Mouse (Mus musculus): ENCODE data around the gene Gdpd5.
"Not testable (repeated sequence)": the region's sequence is repeated elsewhere in the genome, so short reads cannot be mapped to it uniquely, and the experiment has no call there.

Gene Gdpd5

DNA sequence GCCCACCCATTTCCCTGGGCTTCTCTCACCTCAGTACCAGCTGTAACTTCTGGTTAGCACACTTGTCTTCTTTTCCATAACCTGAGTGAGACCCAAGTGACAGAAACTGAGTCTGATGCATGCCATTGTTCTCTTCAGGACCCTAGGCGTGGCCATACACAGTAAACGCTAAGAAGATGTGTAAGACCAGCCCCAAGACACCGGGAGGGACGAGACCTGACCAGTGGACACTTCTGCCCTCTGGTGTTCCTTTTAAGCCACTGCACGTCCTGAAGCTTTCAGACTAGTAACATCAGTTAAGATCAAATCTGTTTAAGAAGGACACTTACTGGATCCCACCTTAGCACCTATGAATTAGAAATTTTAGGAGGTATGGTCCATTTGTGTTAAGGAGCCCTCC, 16.1 kb upstream of the Gdpd5 start:
- DNase-seq (ENCODE audit: low read depth, low spot score), result no peak

DNA sequence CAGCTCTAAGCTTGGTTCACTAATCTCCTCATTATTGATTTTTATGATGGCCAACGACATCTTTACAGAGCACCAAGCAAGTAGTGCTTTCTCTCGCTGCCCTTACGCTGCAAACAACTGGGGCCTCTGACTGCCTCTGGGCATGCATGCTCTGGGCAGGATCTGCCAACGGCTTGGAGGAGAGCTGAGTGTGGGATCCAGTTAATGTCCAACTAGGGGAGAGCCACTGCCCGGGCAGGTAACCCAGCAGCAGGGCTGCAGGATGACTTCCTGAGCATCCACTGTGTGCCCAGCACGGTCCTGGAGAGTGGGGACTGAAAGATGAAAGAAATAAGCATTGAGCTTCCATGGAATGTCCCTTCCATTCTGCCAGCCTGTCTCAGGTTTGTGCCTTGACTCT, 14.5 kb upstream of the Gdpd5 start:
- DNase-seq (ENCODE audit: low read depth, low spot score), result no peak

DNA sequence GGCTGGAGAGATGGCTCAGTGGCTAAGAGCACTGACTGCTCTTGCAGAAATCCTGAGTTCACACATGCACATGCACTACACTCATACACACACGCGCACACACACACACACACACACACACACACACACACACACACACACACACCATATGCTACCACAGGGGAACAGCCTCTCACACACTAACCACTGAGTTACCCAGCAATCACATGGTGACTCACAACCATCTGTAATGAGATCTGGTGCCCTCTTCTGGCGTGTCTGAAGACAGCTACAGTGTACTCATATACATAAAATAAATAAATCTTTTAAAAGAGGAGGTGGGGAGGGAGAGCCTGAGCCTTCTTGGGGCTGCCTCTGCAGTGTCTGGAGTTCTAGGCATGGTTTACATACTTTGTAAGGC, 6.9 kb upstream of the Gdpd5 start:
- DNase-seq (ENCODE audit: low read depth, low spot score), result not testable (repeated sequence)

DNA sequence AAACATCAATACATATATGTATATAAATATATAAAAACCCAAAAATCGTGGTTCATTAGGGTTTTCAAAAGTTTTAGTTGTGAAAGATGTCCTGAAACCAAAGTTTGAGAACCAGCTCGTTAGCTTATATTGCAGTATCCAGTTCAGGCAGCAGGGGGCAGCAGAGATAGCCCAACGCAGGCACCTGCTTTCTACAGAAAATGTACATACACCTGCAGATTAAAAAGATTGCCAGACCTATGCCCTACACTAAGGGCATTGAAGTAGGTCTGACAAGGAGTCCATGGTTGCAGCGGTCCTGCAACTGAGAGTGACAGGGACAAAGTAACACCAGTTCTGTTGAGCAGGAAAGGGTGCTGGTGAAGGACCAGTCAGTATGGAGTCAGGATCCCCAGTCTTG, 5.8 kb upstream of the Gdpd5 start:
- no peak for DNase-seq (ENCODE audit: low read depth, low spot score)

DNA sequence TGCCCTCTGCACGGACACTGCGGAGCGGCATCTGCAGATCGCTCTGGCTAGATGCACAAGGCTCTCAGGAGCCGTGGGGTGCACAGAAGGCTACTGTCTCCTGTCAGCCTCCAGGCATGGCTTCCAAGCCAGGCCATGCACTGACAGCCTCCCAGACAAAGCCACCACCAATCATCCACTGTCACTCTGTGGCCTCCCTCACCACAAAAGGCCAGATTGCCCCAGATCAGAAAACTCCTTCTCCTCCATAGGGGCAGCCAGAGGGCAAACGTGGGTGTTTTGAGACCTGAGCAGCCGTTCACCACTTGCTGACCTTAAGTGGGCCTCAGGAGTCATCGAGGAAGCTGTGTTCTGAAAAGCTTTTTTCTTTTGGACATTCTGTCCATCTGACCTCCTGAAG, 2.3 kb upstream of the Gdpd5 start:
- DNase-seq (ENCODE audit: low read depth, low spot score), result no peak

DNA sequence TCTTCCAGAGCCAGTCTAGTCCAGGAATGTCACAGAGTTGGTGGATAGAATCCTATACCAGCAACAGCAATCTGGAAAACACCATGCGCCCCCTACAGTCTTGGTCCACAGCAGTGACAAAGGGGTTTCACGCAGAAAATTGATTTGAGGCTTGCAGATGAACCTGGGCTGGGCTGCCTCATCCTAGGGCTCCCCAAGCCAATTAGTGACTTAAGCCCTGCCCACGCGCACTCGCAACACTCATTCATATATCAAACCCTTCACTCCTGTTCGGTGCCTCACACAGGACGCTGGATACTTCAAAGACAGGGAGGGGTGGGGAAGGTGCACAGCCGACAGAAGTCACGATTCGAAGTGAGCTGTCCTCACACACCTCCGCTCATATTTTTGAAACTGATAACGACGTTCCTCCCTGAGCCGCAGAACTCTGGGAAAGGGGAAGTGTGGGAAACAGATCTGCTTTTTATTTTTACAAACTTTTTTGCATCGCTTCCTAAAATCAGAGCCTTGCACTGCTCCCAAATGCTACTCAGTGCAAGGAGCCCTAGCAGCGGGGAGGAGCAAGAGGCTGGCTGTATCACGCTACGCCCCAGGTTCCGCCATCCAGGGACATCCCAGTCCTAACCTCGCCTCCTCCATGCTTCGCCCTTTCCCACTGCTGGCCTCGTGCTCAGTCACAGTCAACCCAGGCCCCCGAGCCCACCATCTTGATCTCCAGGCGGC, 562 bp upstream of the Gdpd5 start:
- DNase-seq (ENCODE audit: low read depth, low spot score), result peak; percentile 51

DNA sequence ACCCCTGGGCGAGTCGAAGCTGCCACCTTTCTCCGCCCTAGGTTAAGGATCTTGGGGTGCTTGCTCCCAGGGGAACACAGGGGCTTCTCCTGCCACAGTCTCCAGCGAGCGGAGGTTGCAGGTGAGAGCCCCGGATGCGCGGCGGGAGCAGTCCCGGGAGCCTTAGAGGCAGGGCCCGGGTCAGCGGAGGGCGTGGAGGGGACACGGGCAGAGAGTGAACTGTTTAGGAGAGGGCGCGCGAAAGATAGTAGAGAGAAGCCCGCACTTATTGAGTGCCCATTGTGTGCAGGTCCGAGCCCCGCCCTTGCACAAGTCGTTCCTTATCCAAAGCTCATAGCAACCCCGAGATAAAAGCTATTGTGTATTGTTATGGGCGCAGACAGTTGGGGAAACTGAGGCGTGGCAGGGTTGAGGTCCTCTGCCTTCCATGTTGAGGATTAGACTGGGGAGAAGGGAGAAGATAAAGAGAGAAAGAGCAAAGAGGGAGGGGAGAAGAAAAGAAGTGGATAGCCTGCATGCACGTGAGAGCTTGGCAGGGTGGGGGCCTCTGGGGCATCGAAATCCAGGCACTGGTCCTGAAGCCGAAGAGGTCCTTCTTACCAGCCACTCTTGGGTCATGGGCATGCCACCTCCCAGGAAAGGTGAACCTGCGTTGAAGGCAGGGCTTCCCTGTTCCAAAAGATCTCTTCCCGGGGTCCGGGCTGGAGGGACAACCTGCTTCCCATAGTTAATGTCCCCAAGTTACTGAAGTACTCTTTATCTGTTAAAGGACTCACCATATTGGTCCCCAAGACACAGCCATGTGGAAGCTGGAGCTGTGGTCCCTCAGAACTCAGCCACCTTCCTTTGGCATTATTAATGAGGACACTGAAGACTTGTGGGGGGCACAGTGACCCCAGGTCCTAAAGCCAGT, 1.1 kb downstream of the Gdpd5 start:
- DNase-seq (ENCODE audit: low read depth, low spot score), result no peak

DNA sequence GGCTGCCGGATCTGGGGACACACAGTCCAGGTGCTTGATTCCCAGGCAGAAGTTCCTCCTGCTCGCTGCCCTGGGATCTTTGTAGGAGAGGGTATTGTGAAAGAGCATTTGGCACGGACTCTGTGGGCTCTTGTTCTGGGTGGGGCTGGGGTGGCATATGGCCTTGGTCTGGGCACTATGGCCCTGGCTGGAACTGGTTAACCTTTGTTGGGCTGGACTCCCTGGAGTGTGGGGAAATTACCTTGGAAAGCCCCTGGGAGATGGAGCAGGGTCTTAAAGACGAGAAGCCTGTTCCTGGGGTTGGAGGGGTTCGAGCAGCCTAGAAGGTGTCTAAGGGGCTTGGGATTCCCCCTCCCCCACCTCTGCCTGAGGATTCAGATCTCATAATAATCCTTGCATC, 2.0 kb downstream of the Gdpd5 start:
- DNase-seq (ENCODE audit: low read depth, low spot score), result no peak

DNA sequence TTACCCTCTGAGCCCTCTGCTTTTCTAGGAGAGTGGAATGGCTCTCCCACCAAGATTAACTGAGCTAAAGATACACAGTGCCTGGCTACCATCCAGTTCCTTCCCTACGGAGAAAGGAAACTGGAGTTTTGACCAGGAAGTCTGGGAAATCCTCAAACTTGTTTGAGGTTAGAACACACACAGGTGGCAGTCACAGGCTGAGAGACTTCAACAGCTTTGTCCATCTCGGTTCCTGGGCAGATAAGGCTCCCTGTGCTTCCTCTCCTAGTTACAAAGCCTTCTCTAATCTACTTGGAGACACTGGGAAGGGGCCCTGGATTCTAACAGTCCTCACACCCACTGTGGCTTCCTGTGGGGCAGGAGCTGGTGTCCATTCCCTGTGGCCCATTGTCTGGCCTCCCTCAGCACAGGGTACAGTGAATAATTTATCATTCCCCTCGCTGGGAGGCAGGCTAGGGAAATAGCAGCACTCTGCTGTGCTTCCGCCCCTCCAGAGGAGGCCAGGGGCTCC, 2.9 kb downstream of the Gdpd5 start:
- no peak for DNase-seq (ENCODE audit: low read depth, low spot score)

DNA sequence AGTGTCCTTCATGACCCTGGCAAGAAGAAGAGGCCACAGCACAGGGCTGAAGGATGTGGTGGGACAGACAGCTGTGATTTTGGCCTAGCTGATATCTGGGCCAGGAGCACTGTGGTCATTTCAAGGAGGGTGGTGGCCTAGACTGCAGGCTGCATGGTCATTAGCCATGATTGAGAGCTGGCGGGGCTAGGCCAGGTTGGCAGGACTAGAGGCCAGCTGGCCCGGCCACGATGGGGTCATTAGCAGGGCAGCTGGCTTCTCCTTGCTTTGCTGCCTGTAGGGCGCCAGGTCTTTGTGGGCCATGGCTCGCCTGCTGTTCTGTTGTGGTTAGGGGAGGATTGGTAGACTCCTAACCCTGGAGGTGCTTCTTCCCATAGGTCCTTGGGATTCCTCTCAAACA, 4.8 kb downstream of the Gdpd5 start:
- no peak for DNase-seq (ENCODE audit: low read depth, low spot score)

DNA sequence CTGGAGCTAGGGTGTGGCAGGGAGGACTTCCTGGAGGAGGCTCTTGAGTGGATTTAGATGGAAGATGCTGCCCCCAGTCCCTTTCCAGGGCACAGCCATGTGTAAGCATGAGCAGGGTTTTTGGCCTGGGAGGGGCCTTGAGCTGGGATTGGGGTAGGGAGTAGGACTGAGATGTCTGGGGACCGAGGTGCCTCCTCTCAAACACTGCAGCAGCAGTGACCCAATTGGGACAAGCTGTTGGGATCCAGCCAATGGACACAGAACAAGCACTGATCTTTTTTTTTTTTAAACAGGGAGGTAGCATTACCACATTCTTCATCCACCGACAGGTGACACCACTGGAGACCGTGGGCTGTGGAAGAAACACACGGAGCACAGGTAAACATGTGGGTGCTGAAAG, 5.6 kb downstream of the Gdpd5 start:
- no peak for DNase-seq (ENCODE audit: low read depth, low spot score)

DNA sequence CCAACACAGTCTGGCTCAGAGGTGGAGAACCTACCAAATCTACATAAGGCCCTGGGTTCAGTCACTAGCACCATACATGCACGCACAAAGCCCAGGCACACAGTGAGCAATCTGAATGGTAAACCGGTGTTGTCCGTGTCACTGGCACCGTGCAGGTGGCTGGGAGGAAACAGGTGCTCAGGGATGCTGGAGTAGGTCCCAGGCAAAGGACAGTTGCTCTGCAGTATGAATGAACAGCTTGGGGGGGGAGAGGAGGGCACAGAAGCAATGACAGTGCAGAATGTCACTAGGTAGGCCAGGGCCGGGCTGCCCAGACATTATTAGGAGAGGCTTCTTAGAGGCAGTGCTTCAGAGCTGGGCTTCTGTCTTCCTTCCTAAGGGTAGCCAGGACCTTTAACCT, 6.1 kb downstream of the Gdpd5 start:
- DNase-seq (ENCODE audit: low read depth, low spot score), result no peak

DNA sequence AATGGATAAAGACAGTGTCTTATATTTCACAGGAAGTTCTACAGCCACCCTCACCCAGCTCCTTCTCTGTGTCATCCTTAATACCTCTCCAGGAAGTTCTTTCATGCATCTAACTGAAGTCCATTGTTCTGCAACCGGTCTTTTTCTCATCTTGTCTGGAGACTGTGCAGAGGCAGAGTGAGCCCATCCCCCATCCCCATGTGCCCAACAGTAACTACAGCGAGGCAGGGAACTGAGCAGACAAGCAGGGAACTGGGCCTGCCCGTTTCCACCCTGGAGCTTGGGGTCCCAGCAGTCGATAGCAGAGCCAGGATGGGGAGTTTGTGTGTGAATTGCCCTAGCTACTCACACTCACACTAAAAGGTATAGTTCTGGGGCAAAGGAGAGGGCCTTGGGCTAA, 9.3 kb downstream of the Gdpd5 start:
- no peak for DNase-seq (ENCODE audit: low read depth, low spot score)

DNA sequence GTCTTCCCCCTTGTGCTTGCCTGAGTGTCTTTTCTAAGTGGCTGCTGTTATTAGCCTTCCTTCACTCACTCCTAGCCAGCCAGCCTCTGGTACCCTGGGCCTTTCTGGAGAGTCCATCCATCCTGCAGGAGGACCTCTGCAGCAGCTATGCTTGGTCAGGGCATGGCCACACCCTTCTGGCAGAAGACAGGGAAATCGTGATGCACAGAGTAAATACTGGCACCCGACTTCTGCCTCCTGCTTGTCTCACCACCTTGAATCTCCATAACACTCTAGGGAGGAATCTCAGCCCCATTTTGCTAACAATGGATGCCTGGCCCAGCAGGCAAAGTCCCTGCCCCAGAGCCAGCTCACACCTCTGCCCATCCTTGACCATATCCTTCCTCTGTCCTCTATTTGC, 11.5 kb downstream of the Gdpd5 start:
- no peak for DNase-seq (ENCODE audit: low read depth, low spot score)

DNA sequence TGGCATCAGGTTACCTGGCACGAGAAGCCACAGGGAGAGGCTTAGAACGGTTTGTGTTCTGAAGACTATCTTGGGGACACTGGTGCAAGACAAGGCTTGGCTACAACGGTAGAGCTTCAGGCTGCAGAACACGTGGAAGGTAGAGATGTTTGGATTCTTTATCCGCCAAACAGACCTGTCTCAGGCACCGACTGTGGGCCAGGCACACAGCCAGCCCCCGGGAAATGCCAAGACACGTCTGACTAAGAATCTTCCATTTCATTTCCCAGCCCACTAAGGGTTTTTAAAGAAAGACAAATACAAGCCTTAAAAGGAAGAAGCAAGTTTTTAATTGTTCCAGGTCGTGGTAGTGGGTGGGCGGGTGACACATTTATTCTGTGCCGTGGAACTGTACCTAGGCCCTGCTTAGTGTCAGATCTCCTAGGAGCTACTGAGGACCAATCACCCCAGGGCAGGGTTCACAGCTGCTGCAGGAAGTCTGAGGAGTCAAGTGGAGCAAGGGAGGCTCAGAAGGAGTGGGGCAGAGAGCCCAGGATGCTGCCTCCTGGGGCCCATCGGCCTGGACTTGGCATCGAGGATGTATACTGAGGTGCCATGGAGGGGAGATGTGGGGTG, 12.6 kb downstream of the Gdpd5 start:
- peak; percentile 63 for DNase-seq (ENCODE audit: low read depth, low spot score)

DNA sequence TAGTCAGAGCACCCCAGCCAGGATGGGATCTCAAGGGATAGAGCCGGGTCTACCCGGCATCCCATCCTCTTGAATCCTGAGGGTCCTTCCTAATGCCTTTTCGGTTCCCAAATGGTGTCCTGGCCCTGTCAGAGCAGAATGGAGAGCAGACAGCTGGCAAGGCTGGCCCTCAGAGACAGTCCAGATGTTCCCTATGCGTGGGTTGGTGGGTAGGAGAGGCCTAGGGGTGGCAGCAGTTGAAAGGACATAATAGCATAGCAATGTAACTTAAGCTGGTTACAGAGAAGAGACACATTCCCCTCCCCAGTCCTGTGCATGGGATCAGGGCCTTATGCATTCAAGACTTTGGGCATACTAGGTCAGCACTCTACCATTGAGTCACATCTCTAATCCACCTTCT, 14.2 kb downstream of the Gdpd5 start:
- no peak for DNase-seq (ENCODE audit: low read depth, low spot score)

DNA sequence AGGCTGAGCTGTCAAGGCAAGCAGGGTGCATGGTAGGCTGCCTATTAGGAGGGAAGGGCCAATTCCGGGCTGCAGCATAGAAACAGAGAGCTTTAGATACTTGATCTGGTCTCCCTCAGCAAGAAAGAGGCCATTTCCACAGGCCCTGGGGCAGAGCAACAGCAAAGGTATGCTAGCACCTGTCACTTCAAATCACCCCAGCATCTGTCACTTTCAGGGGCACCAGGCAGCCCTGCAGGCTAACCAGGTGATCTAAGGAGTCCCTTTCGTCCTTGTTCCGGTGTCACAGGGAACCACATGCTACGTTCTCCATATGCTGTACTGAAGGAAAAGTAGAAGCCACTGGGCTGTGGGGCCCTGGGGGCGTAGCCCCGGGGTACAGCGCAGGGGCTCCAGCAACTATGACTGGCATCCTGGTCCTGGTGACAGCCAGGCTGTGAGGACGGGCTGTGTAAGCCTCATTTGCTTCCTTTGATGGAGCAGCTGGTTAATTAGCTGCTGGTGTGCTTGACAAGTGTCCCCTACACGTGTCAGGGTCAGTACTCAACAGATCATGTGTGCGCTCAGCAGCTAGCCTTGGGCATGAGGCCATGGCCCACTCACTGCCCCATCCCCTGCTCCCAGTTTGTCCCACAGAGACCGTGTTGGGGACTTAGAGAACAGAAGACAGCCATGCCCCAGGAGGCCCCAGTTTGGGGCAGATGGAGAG, 14.8 kb downstream of the Gdpd5 start:
- no peak for DNase-seq (ENCODE audit: low read depth, low spot score)

DNA sequence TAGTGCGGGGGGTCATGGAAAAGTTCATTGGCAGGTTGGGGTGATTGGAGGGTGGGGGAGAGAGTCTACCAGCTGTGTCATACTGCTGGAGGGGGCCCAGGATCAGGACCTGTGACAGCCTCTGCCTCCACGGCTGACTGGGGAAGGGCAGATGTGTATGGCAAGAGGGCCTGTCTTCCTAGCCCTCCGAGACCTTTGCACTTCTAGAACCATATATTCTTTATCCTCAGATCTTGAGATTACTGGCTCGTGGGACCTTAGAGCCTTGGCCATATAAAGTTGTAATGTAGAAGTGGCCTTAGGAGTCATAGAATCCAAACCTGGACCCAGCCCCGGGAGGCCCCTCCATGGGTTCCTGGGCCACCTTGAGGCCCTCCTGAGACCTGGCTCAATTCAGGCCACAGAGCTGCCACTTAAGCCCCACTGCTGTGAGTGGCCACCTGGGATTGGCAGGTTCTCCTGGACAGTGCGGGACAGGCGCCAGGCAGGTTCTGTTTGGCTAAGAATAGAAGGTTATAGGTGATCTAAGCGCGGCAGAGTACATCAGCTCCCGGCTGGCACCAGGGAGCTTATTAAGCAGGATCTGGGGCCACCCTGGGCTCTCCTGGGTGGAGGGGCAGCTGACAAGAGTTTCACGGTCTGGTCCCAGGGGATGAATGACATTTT, 15.9 kb downstream of the Gdpd5 start:
- no peak for DNase-seq (ENCODE audit: low read depth, low spot score)

DNA sequence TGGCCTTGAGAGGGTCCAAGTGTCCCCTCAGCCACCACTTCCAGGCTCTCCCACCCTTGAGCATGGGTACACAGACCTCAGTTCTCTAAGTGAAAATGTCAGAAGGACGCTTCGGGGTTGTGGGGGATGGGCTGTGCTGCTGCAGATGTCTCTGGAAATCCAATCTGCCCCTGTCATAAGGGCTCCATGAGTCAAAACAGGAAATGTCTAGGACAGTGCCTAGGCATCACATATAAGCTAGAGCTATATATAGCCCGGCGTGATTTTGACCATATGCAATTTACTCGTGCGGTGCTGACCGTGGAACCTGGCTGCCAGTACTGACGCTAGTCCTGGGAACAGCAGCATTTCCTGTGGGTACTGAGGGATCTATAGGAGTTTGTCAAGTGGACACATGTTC, 20.2 kb downstream of the Gdpd5 start:
- DNase-seq (ENCODE audit: low read depth, low spot score), result no peak

DNA sequence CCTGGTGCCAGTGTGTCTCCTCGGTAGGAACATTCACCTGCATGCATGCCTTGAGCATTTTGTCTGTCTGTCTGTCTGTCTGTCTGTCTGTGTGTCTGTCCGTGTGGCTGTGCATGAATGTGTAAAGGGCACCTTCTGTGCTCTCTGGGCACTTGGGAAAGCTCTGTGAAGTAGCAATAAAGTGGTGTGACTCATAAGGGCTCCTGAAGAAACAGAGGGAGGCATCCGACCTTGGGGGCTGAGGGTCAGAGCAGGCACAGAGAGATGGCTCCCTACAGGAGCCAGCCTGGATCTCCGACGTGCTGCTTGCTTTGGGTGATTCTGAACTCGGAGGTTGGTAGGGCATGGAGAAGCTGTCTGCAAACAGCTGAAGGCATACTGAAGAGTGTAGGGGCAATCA, 21.3 kb downstream of the Gdpd5 start:
- DNase-seq (ENCODE audit: low read depth, low spot score), result no peak

DNA sequence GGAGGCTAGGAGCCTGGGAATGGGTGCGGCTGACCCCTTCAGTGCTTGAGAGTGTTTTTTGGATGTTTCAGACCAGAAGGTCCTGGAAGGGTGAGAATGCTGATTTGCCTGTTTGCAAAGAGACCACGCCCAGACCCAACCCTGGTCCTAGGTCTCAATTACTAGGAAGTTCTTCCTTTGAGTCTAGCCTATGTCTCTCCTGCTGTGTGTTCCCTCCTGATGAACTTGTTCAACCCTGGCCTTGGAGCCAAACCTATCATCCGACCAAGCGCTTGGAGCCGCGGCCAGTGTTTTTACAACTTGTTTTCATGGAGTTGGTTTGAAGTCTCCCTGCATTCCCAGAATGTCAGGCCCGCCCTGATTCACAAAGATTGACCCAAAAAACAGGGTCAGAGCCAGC, 22.0 kb downstream of the Gdpd5 start:
- no peak for DNase-seq (ENCODE audit: low read depth, low spot score)

Measured in telencephalon, adult 2 months (tissue).